Mouse (Mus musculus): ENCODE results near the gene 1700016H13Rik.

- TF ChIP-seq TAL1 (IDR thresholded peaks at IDR 0.05; ENCODE audit: low read length) (no peak), GATA1 (IDR thresholded peaks at IDR 0.05; ENCODE audit: low read length) (no peak)
Measured at GRCm38 (mm10) chr5:103690190-103690589, 34.4 kb upstream of the 1700016H13Rik start.

Data from erythroblast, embryonic 14.5 days (primary cell).